Mouse (Mus musculus) B cell, adult 67 days (primary cell): Measurements from ENCODE around the gene Pidd1. TPM values are rescaled to one million over a fixed set of nuclear protein-coding genes. Genes with fewer than 3 reads are reported as not detected.

Experiments used
- total RNA-seq, 2 experiments: library from RNA; stranded (reverse); gene quantifications; 4 replicates each; pipeline ENCODE4 v1.2.4; 2023

Gene Pidd1
- total RNA-seq = 1 to 10 TPM; 5.9 to 6.3 TPM

DNA sequence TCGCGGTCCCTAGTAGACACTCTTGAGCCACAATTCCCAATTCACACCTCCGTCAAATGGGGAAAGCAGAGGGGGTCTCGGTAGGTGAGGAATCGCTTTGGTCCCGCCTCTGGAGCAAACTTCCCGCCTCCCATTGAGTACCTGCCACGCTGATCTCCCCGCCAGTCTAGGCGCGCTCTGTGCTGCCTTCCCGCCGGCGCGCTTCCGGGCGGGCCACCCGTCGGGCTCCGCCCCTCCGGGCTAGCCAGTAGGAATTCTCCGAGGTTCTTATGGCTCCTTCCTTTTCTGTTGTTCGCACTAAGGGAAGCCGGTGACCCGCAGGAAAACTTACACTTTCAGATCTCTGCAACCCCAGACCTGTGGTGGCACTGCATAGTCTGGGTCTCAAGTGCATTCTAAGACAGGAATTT lies at the start of gene Pidd1:
Gene Pidd1 (minus strand): TSS at position 198 of the 410 bp plus-strand sequence.

DNA sequence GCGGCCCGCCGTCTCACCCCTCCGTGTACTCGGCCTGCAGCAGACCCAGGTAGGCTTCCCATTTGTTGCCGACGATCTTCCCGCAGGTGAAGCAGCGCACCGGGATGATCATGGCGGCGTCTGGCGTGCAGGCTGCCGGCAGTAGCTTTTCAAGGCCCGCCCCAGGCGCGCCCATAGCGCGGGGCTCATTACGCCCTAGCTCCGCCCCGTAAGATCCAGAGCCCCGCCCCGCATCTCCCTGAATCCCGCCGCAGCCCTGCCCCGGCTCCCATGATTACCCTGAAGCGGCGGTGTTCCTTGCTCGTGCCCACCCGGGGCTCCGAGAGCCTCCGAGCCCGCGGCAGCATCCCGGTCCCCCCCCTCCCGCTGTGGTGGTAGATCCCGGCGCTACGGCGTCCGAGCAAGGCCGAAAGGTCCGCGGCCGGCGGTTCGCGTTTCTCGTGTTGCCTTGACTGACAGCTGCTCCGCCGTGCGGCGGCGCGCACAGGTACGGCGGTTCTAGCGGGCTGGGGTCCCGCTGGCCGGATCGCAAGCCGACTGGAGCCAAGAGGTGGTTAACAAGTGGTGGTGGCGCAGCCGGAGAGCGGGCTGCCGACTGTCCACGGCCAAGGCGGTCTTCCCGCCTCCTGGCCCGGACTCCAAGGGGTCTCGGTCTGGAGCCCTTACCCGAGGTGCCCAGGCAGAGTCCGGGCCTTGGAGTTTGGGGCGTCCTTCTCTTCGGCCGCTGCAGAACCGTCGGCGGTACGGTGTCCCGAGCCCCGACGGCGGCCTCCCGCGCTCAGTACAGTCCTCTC lies 31.4 kb upstream of the Pidd1 start, which contains the start of the genes Polr2l and Tspan4:
Gene Polr2l (minus strand): TSS at position 122 of the 794 bp plus-strand sequence.
Gene Tspan4 (plus strand): TSS at position 230 of the 794 bp plus-strand sequence.

DNA sequence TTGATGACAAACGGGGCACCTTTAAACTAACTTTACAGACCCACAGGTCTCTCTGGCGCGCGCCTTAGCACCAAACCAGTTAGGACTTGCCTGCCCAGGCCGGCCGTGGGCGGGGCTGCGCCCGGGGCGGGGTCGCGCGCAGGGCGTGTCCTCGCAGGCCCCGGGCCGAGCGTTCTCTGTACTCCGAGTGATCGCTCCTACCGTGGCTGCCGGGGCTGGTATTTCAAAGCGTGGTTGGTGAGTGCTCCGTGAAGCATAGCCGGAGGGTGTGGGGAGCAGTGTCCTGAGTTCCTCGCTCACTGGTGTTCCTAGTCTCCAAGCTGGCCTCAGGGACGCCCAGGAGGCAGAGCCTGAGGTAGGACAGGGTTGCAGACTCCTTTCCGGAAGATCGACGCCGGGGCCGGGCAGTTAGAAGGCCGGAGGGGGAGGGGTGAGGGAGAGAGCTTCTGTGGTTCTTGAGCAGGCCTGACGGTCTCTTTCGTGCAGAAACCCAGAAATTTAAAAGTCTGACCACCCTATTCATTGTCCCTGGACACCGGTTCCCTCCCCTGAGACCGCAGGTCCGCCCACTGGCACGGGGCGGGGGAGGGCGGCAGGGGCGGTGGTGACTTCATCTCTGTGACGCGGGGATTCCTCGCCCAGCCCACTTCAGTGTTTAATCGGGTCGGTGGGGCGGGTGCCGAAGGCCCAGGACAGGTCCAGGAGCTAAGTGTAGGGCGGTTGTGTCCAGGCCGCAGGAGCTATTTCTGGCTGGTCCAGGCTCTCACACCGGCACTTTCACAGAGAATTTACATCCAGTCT lies 23.6 kb upstream of the Pidd1 start, which contains the start of gene Cd151:
Gene Cd151 (plus strand): TSS at position 163 of the 801 bp plus-strand sequence.

DNA sequence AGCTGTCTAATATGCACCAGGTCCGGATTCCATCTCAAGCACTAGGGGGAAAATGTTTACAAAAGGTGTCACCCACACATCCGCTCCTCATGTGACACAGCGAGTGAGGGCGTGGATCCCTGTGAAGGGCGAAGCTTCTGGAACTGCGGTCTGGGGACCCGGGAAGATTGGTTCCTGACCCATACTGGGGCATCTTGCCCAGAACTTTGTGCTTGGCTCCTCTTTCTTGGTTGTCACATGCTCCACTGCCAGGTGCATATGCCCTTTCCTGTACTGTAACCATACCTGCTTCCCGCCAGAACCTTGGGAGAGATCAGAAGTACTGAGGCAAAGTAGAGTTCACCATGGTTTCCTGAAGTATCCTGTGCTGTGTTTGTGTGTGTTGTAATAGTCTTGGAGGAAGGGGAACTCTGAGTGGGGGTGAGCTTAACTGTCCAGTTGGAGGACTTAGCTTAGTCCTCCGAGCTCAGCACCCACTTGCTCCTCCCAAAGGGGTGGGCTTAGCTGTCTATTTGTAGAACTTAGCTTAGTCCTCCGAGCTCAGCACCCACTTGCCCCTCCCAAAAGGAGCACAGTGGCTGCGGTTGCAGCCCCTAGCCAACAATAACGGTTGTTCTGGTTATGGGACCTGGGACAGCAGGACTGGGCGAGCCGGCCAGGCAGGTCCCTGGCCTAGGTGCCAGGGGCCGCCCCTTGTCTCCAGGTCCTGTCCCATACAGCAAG lies 16.7 kb upstream of the Pidd1 start, which contains the start of gene Cracr2b:
Gene Cracr2b (plus strand): TSS at position 704 of the 723 bp plus-strand sequence.

DNA sequence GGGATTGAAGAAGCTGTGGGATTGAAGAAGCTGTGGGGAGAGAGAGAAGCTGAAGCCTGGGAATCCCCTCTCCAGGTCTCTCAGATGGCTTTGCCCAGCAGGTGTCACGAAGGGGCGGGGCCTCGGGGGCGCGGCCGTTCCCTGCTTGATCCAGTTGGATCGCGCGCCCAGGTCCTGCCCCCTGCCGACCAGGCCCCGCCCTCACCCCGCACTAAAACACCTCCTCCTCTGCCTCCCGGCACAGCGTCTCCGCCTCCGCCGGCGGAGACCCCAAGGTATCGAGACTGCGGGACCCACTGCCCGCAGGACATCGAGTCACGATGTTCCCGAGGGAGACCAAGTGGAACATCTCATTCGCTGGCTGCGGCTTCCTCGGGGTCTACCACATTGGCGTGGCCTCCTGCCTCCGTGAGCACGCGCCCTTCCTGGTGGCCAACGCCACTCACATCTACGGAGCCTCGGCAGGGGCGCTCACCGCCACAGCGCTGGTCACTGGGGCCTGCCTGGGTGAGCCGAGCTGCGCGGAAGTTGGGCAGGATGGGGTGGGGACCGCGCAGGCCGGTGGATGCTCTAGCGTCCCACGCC lies 11.2 kb upstream of the Pidd1 start, which contains the start of gene Pnpla2:
Gene Pnpla2 (plus strand): TSS at position 232 of the 585 bp plus-strand sequence.

DNA sequence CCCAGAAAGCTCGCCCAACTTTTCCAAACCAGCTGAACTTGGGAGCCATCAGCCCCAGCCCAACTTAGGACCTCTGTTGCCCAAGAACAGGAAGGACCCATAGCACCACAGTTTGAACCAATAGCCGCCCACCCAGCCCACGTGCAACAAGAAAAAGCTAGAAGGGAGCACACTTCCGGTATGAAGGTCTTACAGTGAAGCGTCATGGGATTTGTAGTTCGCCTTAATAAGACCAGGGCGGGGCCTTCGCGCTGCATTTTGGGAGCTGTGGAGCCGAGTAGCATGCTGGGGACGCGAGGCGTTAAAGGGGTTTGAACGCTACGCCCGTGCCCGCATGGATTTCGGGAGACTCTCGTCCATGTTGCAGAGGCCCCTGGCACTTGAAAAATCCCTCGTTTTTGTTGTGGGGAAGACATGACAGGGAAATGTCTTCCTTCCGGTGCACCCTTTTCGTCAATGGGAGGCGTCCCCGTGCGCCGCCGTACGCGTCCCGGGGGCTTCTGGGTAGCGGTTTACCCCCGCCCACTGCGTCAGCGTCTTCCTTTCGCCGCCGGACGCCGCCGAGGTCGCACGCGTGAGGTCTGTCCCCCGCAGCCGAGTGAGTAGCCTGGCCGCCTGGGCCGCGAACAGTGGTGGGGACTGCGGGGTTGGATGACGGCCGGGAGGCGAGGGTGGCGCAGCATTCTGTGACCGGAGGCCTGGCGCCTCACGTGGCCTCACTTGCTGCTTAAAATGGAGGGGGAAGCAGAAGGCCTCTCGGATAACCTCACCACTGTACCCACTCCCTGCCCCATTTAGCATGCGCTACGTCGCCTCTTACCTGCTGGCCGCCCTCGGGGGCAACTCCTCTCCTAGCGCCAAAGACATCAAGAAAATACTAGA lies 3.5 kb upstream of the Pidd1 start, which contains the start of gene Rplp2:
Gene Rplp2 (plus strand): TSS at position 261 of the 882 bp plus-strand sequence.

DNA sequence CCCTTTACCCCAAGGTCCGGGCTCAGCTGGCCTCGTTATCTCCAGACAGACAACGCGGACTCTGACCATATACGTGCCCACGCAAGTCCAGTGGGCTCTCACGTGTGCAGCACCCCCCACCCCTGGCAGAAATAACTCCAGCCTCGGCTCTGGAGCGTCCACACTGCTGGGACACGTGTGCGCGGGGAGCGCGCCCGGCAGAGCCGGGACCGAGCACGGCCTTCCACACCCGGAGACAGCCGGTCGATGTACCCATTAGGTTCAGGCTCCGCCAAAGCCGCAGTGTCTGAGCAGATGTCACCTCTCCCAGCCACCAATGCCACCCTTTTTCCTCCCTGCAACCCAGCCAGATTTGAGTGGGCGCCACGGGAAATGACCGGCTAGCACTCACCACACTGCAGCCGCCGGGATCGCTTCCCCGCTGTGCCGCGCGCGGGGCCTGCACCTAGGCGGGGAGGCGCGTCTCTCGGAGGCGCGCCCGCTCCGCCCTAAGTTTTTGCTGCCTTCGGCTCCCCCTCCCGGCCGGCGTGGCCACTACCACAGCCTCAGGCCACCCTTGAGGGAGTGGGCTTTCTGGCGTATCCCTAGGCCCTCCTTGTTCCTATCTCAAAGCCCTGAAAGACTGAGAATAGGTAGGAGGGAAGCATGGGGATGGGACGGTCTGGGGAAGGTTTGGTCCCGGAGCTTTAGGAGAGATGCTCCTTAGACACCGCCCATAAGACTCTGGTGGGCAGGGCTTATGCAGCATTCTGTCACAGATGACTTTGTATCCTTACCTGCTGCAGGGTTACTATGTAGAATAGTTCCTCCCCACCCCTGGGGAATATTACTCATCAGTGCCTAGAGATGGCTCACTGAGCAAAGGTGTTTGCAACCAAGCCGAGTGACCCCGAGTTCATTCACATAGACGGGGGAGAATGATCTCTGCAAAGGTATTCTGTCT lies 6.4 kb downstream of the Pidd1 start, which contains the start of gene Slc25a22:
Gene Slc25a22 (minus strand): TSS at position 715 of the 943 bp plus-strand sequence.

DNA sequence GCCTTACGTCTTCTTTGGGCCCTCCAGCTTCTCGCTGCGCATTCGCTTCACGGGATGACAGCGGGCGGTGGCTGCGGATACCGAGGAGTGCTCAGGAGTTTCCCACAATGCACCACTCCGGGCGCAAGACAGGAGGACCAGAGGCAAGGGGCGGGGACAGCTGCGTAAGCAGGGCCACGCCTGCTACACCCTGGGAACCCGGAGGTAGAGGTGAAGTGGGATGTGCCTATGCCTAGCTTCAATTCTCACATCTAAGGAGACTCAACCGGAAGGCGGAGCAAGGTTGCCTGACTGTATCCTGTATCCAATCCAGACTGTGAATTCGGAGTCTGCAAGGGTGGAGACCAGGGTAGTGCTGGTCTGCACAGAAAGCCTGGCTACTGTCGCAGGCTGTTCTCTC lies 14.5 kb downstream of the Pidd1 start, which contains the start of gene Cend1:
Gene Cend1 (minus strand): TSS at position 182 of the 400 bp plus-strand sequence.

DNA sequence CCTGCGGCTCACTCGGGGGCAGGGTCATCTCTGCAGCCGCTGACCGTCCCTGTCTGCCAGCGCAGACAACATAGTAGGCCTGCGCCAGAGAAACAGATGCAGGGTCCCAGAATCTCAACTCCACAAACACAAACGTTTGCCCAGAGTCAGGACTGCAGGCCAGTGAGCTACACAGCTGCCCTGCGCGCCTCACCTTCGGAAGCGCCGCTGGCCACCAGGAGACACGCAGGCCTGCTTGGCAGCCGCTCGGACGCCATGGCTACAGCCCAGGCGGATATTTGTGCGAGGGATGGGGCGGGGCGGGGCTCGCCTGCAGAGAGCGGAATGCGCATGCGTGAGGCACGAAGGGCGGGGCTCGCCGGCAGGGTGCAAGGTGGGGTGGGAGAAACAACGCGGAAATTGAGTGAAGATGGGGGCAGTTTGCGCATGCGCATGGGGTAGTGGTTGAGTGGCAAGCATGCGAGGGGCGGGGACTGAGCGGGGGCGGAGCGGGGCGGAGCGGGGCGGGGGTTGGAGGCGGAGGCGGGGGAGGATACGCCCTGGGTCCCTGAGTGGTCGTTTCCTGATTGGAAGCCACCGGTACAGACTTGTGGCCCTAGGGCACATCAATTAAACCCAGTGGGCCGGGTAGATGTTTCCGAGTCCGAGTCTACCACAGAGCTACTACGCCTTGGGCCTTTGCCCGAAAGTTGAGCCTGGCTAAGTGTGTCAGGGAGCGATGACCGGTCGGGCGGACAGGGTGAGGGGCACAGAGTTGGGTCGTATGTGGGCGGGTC lies 29.8 kb downstream of the Pidd1 start, which contains the start of gene Gatd1:
Gene Gatd1 (minus strand): TSS at position 328 of the 776 bp plus-strand sequence.

DNA sequence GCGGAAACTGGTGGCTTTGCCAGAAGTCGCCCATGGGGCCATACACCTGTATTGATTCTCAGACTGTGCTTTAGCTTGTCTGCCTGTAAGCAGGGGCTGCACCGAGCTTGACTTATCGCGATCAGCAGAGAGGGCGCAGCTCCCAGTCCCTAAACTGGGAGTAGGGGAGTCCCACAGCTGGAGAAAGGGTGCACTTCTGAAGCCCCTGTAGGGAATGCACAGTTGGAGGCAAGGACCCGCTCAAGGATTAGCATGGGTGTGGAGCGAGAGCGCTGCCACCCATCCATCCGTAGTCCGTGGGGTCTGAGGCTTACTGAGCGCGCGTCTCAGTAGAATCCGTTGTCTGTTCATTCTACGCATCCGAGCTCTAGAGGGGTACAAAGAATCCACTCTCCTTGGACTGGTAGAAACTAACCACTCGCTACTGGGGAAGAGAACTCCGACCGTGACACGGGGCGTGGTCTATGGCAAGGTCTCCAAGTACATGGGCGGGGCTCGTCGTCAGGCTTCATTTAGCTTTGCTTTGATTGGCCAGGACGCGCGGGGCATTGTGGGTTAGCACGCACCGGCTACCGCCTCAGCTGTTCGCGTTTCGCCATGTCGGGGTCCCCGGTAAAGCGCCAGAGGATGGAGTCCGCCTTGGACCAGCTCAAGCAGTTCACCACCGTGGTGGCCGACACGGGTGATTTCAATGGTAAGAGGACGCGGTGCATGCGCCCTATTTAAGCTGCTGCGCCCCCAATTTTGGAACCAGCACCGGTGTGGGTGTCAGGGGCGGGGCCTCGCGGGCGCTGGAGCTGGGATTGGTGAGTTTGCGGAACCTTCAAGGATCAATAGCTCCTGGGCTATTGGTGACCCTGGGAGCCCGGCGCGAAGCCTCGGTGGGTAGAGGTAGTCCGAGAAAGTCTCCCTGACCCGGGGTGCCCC lies 51.9 kb downstream of the Pidd1 start, which contains the start of gene Taldo1:
Gene Taldo1 (plus strand): TSS at position 575 of the 927 bp plus-strand sequence.

Other genes starting within 250 kb of the Pidd1 start
- gene Lrrc56, start 249.9 kb downstream of the Pidd1 start, total RNA-seq = 1 to 10 TPM; 5.4 to 7.7 TPM
- 1 to 10 TPM; 4.9 TPM for gene Lmntd2, start 229.9 kb downstream of the Pidd1 start, total RNA-seq
- 10 to 100 TPM; 13.4 to 15.4 TPM for gene Rassf7, start 228.2 kb downstream of the Pidd1 start, total RNA-seq
- 100 to 1,000 TPM; 149 TPM for gene Phrf1, start 215.2 kb downstream of the Pidd1 start, total RNA-seq
- gene Irf7, start 177.5 kb downstream of the Pidd1 start, total RNA-seq = 10 to 100 TPM; 27.7 to 43.8 TPM
- not detected for gene Cdhr5, start 167.2 kb downstream of the Pidd1 start, total RNA-seq
- not detected for gene Sct, start 164.9 kb downstream of the Pidd1 start, total RNA-seq
- not detected for gene Drd4, start 152.0 kb downstream of the Pidd1 start, total RNA-seq
- gene Deaf1, start 116.3 kb downstream of the Pidd1 start, total RNA-seq = 10 to 100 TPM; 44.0 to 45.2 TPM
- gene Tmem80, start 116.3 kb downstream of the Pidd1 start, total RNA-seq = 10 to 100 TPM; 21.6 to 30.3 TPM
- gene Eps8l2, start 105.1 kb downstream of the Pidd1 start, total RNA-seq = under 1 TPM; 0.24 to 0.84 TPM
- 100 to 1,000 TPM; 146 to 150 TPM for gene Taldo1, start 51.8 kb downstream of the Pidd1 start, total RNA-seq
- gene Gatd1, start 29.9 kb downstream of the Pidd1 start, total RNA-seq = 10 to 100 TPM; 31.8 to 46.1 TPM
- gene Cend1, start 14.5 kb downstream of the Pidd1 start, total RNA-seq = not detected
- gene Slc25a22, start 6.1 kb downstream of the Pidd1 start, total RNA-seq = 10 to 100 TPM; 45.5 to 49.9 TPM
- 1,000 to 10,000 TPM; 2,341 to 2,386 TPM for gene Rplp2, start 3.3 kb upstream of the Pidd1 start, total RNA-seq
- 10 to 100 TPM; 54.1 to 58.8 TPM for gene Pnpla2, start 11.2 kb upstream of the Pidd1 start, total RNA-seq
- not detected for gene Cracr2b, start 17.1 kb upstream of the Pidd1 start, total RNA-seq
- gene Cd151, start 23.4 kb upstream of the Pidd1 start, total RNA-seq = 10 to 100 TPM; 11.2 to 17.5 TPM
- gene Polr2l, start 31.1 kb upstream of the Pidd1 start, total RNA-seq = 10 to 100 TPM; 18.6 to 21.3 TPM
- gene Tspan4, start 31.2 kb upstream of the Pidd1 start, total RNA-seq = under 1 TPM in 1 of 2 experiments, not detected in 1; 0.99 TPM
- gene Chid1, start 95.8 kb upstream of the Pidd1 start, total RNA-seq = 10 to 100 TPM; 18.7 to 24.5 TPM
- gene Ap2a2, start 118.1 kb upstream of the Pidd1 start, total RNA-seq = 10 to 100 TPM; 43.5 to 45.4 TPM
- gene Muc6, start 211.3 kb upstream of the Pidd1 start, total RNA-seq = not detected
- gene Muc2, start 246.3 kb upstream of the Pidd1 start, total RNA-seq = not detected